Mouse (Mus musculus): Measurements from ENCODE around the gene Sufu.

Sufu gene

DNA sequence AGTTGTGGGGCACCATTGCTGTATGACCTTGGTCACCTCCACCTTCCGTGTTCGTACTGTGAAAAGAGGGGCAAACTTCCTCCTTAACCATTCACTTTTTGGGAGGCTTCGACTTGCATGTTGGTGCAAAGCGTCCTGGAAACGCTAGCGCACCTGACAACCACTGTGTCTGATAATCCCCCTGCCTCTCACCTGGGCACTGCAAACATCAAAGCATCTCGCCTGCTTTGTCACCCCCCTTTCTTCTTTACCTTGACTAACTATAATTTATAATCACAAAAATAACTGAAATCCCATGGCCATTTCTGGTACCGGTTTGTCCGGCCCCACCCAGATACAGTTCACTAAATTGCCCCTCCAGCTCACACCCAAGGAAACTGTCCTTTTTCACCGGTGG, 2.0 kb upstream of the Sufu start:
- no peak for DNase-seq (ENCODE audit: low spot score)

DNA sequence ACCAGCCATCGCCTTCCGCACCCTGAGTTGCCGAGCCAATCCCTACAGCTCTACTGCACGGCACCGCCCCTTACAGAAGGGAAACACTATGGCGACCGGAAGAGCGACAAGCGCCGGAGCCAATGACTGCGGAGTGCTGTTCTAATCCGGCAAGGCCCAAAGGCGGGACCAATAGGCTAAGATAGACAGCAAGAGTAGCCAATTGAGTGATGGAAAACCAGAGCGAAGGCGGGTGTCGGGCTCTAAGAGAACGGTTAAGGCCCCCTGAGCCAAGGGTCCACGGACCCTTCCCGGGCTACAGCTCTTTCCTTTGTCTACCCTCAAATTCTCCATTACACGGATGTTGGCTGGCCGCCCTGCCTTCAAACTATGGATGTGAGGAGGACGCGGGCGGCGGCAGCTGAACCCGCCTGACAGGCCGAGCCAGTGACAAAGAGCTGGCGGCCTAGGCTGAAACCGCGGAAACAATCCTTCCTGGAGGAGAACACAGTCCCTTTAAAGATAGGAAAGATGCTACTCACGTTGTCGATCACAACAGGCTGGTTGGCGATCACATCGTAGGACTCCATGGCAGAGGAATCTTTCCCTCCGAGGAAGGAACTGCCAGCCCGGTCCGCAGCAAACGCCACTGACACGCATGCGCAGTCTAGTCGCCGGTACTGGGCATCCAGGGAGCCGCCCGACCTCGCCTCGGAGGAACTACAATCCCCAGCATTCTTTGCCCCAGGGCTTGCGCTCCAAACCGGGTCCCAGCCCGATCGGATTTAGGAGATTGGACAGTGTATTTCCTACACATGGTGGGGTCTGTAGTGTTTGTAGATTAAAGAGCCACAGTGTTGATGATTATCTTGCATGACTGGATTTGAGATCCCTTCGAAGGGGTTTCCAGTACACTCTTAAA, 1.3 kb upstream of the Sufu start, which contains the start of gene Actr1a:
TSS of gene Actr1a (minus strand) at position 640 of the 901 bp plus-strand sequence.
- DNase-seq (ENCODE audit: low spot score): peak; percentile 91

DNA sequence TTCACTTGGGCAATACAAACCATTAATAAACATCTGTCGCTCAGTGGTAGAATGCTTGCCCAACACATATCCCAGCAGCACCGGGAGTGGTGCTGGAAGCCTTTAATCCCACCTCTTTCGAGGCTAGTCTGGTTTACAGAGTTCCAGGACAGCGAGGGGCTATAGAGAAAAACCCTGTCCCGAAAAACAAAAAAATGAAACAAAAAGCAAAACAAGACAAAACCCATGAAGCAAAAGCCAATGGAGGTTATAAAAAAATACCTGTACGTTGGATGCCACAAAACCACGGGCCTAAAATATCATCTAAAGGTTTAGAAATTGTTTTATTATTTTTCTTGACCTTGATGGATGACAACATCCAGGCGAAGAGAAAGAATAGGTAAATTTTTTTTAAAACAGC, 587 bp upstream of the Sufu start:
- no peak for DNase-seq (ENCODE audit: low spot score)

DNA sequence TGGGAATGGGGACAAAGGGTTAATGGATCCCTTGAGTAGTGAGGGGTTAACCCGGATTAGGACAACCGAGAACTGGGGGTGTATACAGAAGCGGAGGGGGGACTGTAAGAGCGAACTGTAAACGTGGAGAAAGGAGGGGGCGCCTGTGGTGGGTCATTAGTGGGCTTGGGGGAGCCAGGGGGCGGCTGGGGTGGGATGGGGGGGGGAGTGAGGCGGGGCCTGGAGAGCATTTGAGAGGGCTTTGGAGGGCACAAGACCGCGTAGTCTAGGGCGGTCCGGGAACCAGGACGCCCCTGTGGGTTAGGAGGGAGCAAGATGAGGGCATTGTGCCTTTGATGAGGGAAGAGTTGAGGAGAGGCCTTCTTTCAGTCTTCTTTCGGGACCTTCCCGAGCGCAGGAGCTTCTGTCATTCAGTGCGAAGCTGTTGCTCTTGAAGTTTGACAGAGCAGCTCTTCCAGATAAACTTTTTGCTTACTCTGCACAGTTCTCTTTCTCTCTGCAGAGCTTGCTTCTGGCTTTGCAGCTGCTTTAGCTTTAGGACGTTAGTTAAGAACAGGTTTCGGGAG, 823 bp downstream of the Sufu start:
- DNase-seq (ENCODE audit: low spot score): no peak

DNA sequence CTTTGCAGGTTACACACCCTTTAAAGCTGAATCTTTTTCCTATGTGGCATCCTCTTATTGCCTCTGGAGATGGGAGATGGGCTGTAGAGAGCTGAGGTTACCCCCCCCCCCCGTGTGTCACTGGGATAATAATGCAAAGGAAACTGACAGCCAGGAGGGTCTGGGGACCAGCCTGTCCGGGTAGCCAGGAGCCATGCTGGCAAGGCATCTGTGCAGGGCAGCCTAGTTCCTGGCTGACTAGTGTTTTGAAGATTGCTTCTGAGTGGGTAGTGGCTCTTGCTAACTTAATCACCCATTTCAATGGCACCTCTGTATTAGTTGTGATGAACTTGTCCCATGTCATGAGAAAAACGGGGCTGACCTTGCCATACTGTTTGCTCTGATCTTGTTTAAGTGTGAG, 1.7 kb downstream of the Sufu start:
- DNase-seq (ENCODE audit: low spot score): no peak

DNA sequence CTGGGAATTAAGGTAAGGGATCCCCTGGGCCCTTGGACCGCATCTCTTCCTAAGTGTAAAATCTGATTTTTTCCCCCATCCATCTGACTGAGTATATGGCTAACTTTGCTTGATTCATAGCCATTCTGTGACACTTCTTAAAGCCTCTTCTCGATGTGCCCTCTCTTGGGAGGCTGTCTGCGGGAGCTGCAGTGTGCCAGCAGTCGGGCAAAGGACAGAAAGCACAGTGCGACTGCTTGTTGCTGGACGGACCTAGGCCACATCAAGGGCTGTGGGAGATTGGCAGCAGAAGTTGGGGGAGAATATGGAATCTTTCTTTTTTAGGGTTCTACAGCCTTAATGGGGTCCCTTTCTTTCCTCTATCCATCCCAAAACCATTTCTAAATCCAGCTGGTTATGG, 2.7 kb downstream of the Sufu start:
- no peak for DNase-seq (ENCODE audit: low spot score)

DNA sequence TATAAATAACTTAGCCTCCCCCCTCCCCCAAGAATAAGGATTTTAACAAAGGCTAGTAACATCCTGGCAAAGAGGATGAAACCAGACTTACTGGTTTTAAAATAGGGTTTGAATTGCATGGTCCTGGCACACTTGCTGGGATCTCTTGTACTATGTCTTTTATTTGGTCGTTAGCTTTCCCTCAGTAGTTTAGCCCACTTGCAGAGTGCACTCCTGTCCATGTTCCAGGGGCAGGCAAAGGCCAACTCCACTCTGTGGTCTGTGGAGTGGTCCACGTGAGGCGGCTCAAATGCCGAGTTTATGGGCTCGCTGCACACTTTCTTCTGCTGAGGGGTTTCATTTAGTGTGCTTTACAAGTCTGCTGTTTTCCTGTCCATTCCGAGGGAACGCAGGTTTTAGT, 3.2 kb downstream of the Sufu start:
- DNase-seq (ENCODE audit: low spot score): no peak

DNA sequence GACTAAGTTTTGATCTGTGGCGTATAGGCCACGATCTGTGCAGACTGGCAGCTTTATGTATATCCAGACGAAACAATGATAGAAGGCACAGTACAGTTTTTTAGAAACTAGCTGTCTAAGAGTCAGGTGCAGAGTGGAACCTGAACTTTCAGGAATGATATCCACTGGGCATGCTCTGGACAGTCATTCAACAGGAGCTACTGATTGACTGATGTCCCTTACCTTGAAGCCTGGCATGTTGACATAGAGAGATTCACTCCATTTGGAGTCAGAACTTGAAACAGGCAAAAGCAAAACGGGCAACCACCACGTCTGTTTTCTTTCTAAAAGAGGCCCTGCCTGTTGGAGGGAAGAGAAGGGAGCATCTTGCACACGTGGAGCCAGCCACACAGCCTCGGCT, 3.9 kb downstream of the Sufu start:
- DNase-seq (ENCODE audit: low spot score): no peak

DNA sequence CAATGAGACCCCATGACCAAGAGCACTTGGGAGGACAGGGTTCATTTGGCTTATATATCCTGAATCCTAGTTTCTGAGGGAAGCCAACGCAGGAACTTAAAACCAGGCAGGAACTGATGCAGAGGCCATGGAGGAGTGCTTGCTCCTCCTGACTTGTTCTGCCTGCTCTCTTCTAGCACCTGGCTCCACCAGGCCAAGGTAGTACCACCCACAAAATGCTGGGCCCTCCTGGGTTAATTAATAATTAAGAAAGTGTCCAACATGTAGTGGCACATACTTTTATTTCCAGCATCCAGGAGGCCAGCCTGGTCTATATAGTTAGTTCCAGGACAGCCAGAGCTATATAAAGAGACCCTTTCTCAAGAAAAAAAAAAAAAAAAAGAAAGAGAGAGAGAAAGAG, 7.3 kb downstream of the Sufu start:
- no peak for DNase-seq (ENCODE audit: low spot score)

DNA sequence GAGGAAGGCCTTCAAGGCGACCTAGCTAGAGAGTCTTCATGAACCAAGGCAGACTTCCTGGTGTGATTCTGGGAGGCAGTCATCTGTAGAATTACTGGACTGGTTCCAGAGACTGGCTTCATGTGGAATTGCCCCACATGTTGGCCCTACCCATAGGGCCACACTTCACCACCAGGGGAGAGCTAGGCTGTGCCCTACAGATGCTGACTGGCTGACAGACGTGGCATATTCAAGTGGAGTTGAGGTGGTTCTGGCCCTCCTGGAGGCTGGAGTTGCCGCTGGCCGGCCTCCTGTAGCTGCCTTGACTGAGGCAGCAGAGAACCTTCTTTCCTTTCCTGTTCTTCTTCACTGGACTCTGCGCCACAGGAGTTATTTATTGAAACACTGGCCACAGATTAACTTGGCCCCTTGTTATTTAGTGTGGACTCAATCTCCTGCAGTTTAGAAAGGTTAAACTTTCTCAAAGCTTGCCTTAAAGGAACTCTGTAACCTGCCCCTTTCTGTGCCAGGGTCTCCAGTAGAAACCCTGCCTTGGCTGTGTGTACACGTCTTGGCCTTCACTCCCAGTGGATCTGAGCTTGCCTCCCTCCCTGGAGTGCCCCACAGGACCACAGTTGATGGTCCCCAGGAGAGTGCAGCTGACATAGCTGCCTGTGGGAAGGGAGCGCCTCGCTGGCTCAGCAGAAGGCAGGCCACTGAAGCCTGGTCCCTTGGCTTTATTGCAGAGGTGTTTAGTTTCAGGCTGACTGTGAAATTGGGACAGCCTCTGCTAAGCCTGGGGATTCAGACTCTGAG, 10.1 kb downstream of the Sufu start:
- no peak for DNase-seq (ENCODE audit: low spot score)

DNA sequence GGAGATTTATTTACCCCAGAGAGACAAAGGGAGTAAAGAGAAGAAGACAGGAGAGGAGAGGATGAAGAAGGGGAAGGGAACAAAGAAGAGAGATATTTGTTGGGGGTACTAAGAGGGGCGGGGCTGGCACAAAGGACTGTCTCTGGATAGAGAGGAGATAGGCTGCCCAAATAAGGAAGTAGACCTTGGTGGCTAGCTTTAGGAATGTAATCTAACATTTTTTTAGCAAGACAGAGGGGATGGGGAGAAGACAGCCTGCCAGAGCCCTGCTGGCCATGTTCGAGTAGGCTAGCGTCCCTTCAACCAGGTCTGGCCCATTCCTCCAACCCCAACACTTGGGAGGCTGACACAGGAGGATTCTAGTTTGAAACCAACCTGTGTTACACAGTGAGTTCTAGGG, 12.8 kb downstream of the Sufu start:
- no peak for DNase-seq (ENCODE audit: low spot score)

DNA sequence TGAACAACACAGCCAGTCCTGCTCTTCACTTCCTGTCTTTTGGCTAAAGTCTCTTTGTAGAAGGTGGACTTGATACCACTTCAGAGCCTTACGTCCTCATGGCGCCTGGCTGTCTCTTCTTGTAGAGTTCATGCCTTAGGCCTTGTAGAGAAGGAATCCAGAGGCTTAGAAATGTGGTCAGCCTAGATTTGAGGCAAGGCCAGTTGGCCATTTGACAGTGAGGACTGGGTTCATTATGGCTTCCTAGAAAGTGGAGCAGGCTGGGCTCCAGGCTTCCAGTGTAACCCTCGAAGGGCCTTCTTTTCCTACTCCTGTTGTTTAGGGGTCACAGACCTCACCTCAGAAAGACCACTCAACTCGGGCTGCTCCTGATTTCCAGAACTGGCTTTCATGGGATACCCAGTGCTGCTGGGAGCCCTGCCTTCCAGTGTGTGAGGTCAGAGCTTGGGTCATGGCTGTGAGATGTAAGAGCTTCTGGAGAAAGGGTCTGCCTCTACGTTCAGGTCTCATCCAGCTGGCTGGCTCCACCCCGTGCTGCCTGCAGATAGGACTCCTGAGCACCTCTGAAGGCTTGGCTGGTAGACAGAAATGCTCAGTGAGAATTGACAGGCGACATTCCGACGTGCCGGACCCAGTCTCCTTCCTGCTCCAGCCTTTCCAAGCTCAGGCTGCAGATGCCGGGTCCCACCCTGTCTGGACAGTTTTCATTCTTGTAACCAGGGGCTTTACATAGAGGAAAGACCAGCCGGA, 15.5 kb downstream of the Sufu start:
- DNase-seq (ENCODE audit: low spot score): no peak

DNA sequence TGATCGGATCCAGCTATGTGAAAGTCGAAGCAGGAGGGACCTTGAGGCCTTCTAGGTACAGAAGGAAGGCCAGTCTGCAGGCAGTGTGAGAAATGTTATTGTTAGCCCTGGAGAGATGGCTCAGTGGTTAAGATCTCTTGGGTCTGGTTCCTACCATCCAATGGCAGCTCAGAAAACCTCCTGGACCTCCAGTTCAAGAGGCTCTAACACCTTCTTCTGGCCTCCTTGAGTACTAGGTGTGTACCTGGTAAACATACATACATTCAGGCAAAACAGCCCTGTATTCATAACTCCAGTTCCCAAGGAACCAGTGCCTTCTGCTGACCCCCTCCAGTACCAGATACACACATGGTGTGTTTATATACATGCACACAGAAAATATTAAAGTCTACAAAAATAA, 17.3 kb downstream of the Sufu start:
- DNase-seq (ENCODE audit: low spot score): no peak

DNA sequence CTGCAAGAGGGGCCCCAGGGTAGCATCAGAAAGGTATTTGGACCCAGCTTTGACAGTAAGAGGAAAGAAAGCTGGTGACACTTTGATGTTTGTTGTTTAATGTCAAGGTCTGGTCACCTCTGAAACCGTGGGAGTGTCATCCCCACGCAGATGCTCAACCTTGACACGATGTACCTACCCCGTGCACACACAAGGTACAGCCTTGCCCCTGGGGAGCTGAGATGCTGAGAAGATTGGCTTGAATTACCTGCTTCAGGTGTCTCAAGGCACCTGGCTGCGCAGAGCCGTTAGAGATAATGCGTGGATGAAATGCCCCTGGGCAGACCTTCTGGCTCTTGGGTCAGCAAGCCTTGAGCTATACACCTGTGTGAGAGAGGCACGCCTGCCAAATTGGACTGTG, 17.8 kb downstream of the Sufu start:
- no peak for DNase-seq (ENCODE audit: low spot score)

DNA sequence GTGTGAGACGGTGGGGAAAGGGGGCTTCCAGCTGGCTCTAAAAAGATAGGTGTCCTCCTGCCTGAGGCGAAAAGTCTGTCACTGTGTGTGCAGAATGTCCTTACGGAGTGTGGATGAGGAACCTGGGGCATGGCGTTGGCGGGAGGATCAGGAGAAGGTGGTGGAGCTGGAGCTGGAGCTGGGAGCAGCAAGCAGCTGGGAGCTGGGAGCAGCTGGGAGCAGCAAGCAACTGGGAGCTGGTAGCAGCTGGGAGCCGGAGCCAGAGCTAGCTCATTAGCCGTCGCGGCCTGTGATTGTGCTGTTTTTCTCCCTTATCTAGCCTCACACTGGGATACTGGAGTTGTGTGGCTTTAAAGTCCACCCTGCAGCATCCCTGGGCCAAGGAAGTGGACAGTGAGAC, 19.6 kb downstream of the Sufu start:
- DNase-seq (ENCODE audit: low spot score): no peak

DNA sequence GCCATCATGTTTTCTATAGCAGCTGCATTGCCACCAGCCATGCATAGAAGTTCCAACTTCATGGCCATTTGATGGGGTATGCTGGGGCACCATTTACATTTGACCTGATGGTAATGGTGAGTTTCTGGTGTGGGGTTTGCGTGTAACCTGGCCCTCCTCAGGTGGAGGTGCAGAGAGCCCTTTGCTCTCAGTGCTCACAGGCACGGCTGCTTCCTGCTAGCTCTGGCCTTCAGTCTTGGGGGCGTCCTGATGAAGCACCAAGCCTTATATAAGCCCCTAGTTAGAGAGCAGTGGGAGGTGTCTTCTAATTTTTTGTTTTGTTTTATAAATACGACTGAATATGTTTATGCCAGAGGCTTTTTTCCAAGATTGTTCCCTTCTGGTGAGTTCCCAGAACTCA, 21.4 kb downstream of the Sufu start:
- DNase-seq (ENCODE audit: low spot score): no peak

DNA sequence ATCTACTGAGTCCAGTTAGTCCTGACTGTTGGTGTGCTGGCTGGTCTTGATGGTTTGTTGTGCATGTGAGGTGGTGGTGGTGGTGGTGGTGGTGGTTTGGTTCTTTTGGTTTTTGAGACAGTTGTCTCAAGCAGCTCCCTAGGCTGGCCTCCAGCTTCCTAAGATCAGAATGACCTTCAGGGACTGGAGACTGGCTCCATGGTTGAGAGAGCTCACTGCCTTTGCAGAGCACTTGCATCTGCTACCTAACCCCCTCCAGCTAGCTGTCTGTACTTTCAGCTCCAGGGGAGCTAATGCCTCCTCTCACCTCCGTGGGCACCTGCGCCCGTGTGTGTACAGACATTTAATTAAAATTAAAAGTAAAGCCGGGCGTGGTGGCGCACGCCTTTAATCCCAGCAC, 23.7 kb downstream of the Sufu start:
- no peak for DNase-seq (ENCODE audit: low spot score)

DNA sequence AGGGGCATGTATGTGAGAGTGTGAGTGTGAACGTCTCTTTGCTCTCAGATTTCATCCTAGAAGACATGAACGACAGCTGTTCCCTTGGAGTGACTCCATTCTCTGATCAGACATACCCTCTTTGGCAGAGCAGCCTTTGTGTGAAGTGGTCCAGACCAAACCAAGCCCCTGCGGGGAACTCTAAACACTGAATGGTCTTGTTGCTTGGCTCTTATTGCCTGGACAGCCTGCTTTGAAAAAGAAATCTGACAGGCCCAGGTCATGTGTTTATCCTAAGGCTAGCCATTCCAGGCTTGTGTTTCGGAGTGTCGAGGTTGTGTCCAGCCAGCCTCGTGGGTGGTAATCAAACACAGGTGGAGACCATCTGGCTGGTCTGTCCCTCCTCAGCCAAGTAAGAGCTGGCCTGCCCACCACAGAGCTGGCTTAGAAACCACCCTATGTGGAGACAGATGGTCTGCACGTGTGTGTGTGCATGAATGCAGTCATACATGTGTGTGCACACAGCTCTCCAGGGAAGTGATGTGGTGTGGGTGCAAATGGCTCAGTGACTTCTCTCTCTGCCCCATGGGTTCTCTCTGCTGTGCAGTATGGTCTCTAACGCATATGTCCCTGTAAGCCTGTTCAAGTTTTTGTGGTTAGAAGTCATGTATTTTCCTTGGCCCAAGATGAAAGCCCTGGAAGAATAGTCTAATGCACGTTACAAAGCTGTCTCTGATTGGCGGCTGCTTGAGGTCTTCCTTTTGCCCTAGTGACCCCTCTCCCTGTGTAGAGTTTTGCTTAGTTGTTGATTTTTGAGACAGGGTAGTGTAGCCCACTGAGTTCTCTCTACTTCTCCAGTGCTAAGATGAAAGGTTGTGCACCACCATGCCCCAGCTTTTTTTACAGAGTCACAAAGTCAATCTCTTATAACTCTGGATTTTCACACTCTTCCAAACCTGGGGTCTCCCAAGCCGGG, 26.0 kb downstream of the Sufu start:
- DNase-seq (ENCODE audit: low spot score): no peak

DNA sequence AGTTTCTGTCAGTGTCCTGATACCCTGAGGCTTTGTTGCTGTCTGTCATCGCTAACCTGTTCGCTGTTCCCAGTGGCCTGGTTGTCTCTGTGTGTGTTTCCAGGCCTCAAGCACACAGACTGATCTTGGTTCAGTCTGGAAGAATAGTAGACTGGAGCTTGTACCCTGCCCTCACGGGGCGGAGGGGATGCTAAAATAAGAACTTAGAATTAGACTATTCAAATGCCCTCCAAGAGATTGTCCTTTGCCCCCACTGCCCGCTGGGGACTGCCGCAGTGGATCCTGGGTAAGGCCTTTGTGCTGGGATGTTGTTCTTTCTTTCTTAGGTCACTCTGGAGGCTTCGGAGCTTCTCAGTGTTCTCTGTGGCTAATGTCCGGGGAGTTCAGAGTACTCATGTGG, 28.6 kb downstream of the Sufu start:
- no peak for DNase-seq (ENCODE audit: low spot score)

DNA sequence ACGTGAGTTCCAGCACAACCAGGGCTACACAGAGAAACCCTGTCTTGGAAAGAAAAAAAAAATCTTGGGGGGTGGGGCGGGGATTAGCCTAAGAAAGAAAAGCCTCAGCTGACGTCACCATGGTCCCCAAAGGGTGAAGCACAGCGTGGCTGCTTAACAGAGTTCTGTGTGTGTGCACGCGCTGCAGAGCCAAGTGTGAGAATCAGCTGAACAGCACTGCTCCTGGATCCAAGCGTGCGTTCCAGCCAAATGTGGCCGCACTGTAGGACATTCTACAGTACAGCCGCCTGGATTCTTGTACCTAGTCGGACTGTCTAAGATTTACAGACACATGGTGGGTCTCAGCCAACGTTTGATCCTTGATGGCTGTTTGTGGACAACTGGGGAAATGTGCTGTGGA, 29.8 kb downstream of the Sufu start:
- no peak for DNase-seq (ENCODE audit: low spot score)

DNA sequence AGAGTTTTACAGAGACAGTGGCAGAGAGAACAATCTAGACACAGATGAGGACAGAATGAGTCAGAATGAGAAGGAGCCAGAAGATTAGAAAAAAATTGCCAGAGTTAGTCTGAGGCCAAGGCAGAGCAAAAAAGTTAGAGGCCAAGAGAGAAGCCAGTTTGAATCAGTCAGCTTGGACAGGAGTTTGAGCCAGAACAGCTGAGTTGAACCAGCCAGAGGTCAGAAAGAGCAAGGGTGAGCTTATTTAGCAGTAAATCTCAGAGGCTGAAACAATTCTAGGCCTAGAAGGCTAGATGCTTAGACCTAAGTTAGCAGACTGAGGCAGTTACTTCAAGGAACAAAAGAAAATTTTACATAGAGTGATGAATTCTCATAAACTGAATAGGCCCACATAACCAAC, 32.6 kb downstream of the Sufu start:
- no peak for DNase-seq (ENCODE audit: low spot score)
